Mouse (Mus musculus) adipose tissue, adult 10 weeks (tissue): ENCODE results near the gene Mgp. TPM values are rescaled to one million over a fixed set of nuclear protein-coding genes. Genes with fewer than 3 reads are reported as not detected.

Experiments used
- polyA plus RNA-seq: library from polyadenylated mRNA; stranded (reverse); fragments of 350-450 nt; fragmentation: Illumina TruSeq; extraction: RNeasy Lipid Tissue Mini Kit (QIAGEN cat#74804); gene quantifications from one replicate; pipeline ENCODE4 v1.2.3, GENCODE M21; 2014; ENCODE audit warnings: low read depth, low replicate concordance

Mgp gene
- 657 TPM for polyA plus RNA-seq

GRCm38 (mm10) chr6:136875670-136876069, at the start of gene Mgp:
Mgp (minus strand) TSS chr6:136875823.

GRCm38 (mm10) chr6:136923532-136923931, 47.9 kb upstream of the Mgp start, which contains the start of gene Pde6h:
Pde6h (plus strand) TSS chr6:136923832.

GRCm38 (mm10) chr6:136922080-136922479, 46.5 kb upstream of the Mgp start, which contains the start of gene Erp27:
Erp27 (minus strand) TSS chr6:136922180.

GRCm38 (mm10) chr6:136857186-136857872, 18.3 kb downstream of the Mgp start, which contains the start of gene Art4:
Art4 (minus strand) TSS chr6:136857733.

GRCm38 (mm10) chr6:136835352-136835751, 40.3 kb downstream of the Mgp start, which contains the start of gene Smco3:
Smco3 (minus strand) TSS chr6:136835452.

GRCm38 (mm10) chr6:136827881-136828561, 47.6 kb downstream of the Mgp start, which contains the start of gene Wbp11:
Wbp11 (minus strand) TSS chr6:136828233.

GRCm38 (mm10) chr6:136827516-136827880, 48.1 kb downstream of the Mgp start, which contains the start of gene BC049715:
BC049715 (plus strand) TSS chr6:136827626.

Other genes starting within 250 kb of the Mgp start
- 31.6 TPM for gene Plbd1, start 213.9 kb downstream of the Mgp start, polyA plus RNA-seq
- 0.10 TPM for gene Gucy2c, start 94.1 kb downstream of the Mgp start, polyA plus RNA-seq
- gene Hist4h4, start 71.4 kb downstream of the Mgp start, polyA plus RNA-seq, result 0.36 TPM
- gene H2afj, start 67.6 kb downstream of the Mgp start, polyA plus RNA-seq, result 60.8 TPM
- gene BC049715, start 48.2 kb downstream of the Mgp start, polyA plus RNA-seq, result 6.3 TPM
- 47.5 TPM for gene Wbp11, start 47.6 kb downstream of the Mgp start, polyA plus RNA-seq
- gene Smco3, start 40.4 kb downstream of the Mgp start, polyA plus RNA-seq, result not detected
- gene Art4, start 18.1 kb downstream of the Mgp start, polyA plus RNA-seq, result 15.3 TPM
- gene Erp27, start 46.4 kb upstream of the Mgp start, polyA plus RNA-seq, result not detected
- not detected for gene Pde6h, start 48.0 kb upstream of the Mgp start, polyA plus RNA-seq
- 56.7 TPM for gene Arhgdib, start 66.1 kb upstream of the Mgp start, polyA plus RNA-seq